ENCODE assay signal across 16 mouse cellular contexts in genomic region chr13:114681196-114681595, GRCm38 (mm10).
DNase-seq lines count a peak whose midpoint lies in the region; ATAC-seq and TF ChIP-seq lines count a peak whose summit lies in the region.
"Had no signal": no experiment of that assay in that cellular context is flagged by ENCODE, and none has a peak within 500 bp of the region (broad histone marks: within the 10 kb centered on the region; RNA-seq: fewer than 3 reads in every experiment).

No protein-coding gene starts in this region.

- TF ChIP-seq CTCF in lung, postnatal 0 days (IDR thresholded peaks at IDR 0.05), result no peak
- TF ChIP-seq CTCF in midbrain, postnatal 0 days (IDR thresholded peaks at IDR 0.05), result no peak
- no peak for TF ChIP-seq CTCF in layer of hippocampus, adult 2 months (conservative IDR thresholded peaks at IDR 0.05)

- DNase-seq in adrenal gland, adult 2 months, result peak; percentile 7
- DNase-seq in adrenal gland, adult 8-10 months, result no peak
- peak; percentile 33 to 42 for DNase-seq in heart, adult 9 months (ENCODE audit: low spot score in 2 of 2)
- DNase-seq in heart, postnatal 25 days (ENCODE audit: low spot score), result no peak
- DNase-seq in lung, postnatal 0 days (ENCODE audit: low spot score), result peak; percentile 24
- no peak for DNase-seq in lung, postnatal 10 days
- no peak for DNase-seq in midbrain, postnatal 0 days (ENCODE audit: low spot score)
- no peak for DNase-seq in layer of hippocampus, adult 2 months (ENCODE audit: low spot score in 2 of 2)
- DNase-seq: cerebellum, adult 11-12 months; forebrain, postnatal 0 days; heart, postnatal 14 days; layer of hippocampus, adult 9-11 months had no signal

- no peak overlapping the region for H3K4me2 ChIP-seq in lung, postnatal 0 days (replicated peaks; ENCODE audit: low read depth, low read length)
- H3K4me2 ChIP-seq in midbrain, postnatal 0 days (ENCODE audit: low read depth, low read length, poor library complexity, severe bottlenecking), result no peak overlapping the region
- H3K4me2 ChIP-seq: embryonic facial prominence, embryonic 12.5 days; limb, embryonic 13.5 days; neural tube, embryonic 12.5 days had no signal

- H3K4me3 ChIP-seq in lung, postnatal 0 days (ENCODE audit: low read depth, low read length), result no peak overlapping the region
- H3K4me3 ChIP-seq in midbrain, postnatal 0 days (ENCODE audit: low read depth, low read length), result no peak overlapping the region
- no peak overlapping the region for H3K4me3 ChIP-seq in layer of hippocampus, adult 2 months
- H3K4me3 ChIP-seq: embryonic facial prominence, embryonic 12.5 days; limb, embryonic 13.5 days; neural tube, embryonic 12.5 days had no signal

- no peak for TF ChIP-seq EP300 in lung, postnatal 0 days (IDR thresholded peaks at IDR 0.05)

- no peak overlapping the region for H3K27ac ChIP-seq in lung, postnatal 0 days (ENCODE audit: low read length)
- no peak overlapping the region for H3K27ac ChIP-seq in midbrain, postnatal 0 days (ENCODE audit: low read depth, low read length)
- H3K27ac ChIP-seq in layer of hippocampus, adult 2 months, result no peak overlapping the region
- H3K27ac ChIP-seq: embryonic facial prominence, embryonic 12.5 days; limb, embryonic 13.5 days; neural tube, embryonic 12.5 days had no signal

- H3K36me3 ChIP-seq in lung, postnatal 0 days (ENCODE audit: insufficient read depth, low read length), result no peaks in the 10 kb centered on the region
- H3K36me3 ChIP-seq in midbrain, postnatal 0 days (ENCODE audit: insufficient read depth, low read length), result no peaks in the 10 kb centered on the region
- H3K36me3 ChIP-seq: embryonic facial prominence, embryonic 12.5 days; limb, embryonic 13.5 days; neural tube, embryonic 12.5 days had no signal

- H3K27me3 ChIP-seq in lung, postnatal 0 days (replicated peaks; ENCODE audit: insufficient read depth, low read length), result no peaks in the 10 kb centered on the region
- no peaks in the 10 kb centered on the region for H3K27me3 ChIP-seq in midbrain, postnatal 0 days (ENCODE audit: insufficient read depth, low read length)
- H3K27me3 ChIP-seq: embryonic facial prominence, embryonic 12.5 days; limb, embryonic 13.5 days; megakaryocyte, embryonic 14.5 days; neural tube, embryonic 12.5 days had no signal

- no peaks in the 10 kb centered on the region for H3K4me1 ChIP-seq in lung, postnatal 0 days (ENCODE audit: insufficient read depth, low read depth, low read length)
- no peaks in the 10 kb centered on the region for H3K4me1 ChIP-seq in midbrain, postnatal 0 days (ENCODE audit: insufficient read depth, low read length)
- H3K4me1 ChIP-seq: embryonic facial prominence, embryonic 12.5 days; neural tube, embryonic 12.5 days had no signal

- intact Hi-C loops in heart, postnatal 25 days (cut with DNase I), result no loop called here

- no peak for ATAC-seq in lung, postnatal 0 days
- no peak for ATAC-seq in midbrain, postnatal 0 days (ENCODE audit: low FRiP score)
- ATAC-seq: forebrain, postnatal 0 days had no signal

- WGBS in lung, postnatal 0 days, result 50% methylated on average over 4 of the region's 4 CpGs
- 73% methylated on average over 4 of the region's 4 CpGs for WGBS in midbrain, postnatal 0 days

- no peak overlapping the region for H3K9ac ChIP-seq in lung, postnatal 0 days (replicated peaks; ENCODE audit: low read depth)
- H3K9ac ChIP-seq in midbrain, postnatal 0 days (replicated peaks; ENCODE audit: low read length, poor library complexity, severe bottlenecking), result no peak overlapping the region
- H3K9ac ChIP-seq: embryonic facial prominence, embryonic 12.5 days; forebrain, postnatal 0 days; limb, embryonic 13.5 days; neural tube, embryonic 12.5 days had no signal

- no peaks in the 10 kb centered on the region for H3K9me3 ChIP-seq in lung, postnatal 0 days (ENCODE audit: low read length)
- H3K9me3 ChIP-seq in midbrain, postnatal 0 days (ENCODE audit: low read length), result no peaks in the 10 kb centered on the region
- H3K9me3 ChIP-seq: embryonic facial prominence, embryonic 12.5 days; limb, embryonic 13.5 days; megakaryocyte, embryonic 14.5 days; neural tube, embryonic 12.5 days had no signal

Comparison
In these comparisons a context has a peak if more than half of its experiments do, and no peak if none do; other contexts are left out.
1. DNase-seq: peak in adrenal gland, adult 2 months (single experiment), heart, adult 9 months (2 of 2) and lung, postnatal 0 days (single experiment); none in adrenal gland, adult 8-10 months (single experiment), heart, postnatal 25 days (single experiment), lung, postnatal 10 days (single experiment), midbrain, postnatal 0 days (single experiment) and layer of hippocampus, adult 2 months (0 of 2).